Mouse (Mus musculus) cerebellum, adult 2 months (tissue): Measurements from ENCODE around the gene Nrxn2. TPM values are rescaled to one million over a fixed set of nuclear protein-coding genes. Genes with fewer than 3 reads are reported as not detected.

Experiments
- DNase-seq, 2 experiments: peaks; one replicate each; pipeline ENCODE4 v3.0.0; 2021
- H3K27ac ChIP-seq: fragments of 200-500 bp; 2 replicates; pipeline ENCODE4 v1.5.1; 2012; ENCODE audit warnings: low read length, control low read depth, inconsistent platforms; ENCODE audit not compliant: insufficient read depth
- H3K27me3 ChIP-seq: fragments of 200-500 bp; 2 replicates; pipeline ENCODE4 v1.6.1; 2012; ENCODE audit warnings: inconsistent platforms, mild to moderate bottlenecking, low read length, moderate library complexity; ENCODE audit not compliant: control insufficient read depth, insufficient read depth
- H3K4me1 ChIP-seq: fragments of 200-500 bp; 2 replicates; pipeline ENCODE4 v1.6.1; 2011; ENCODE audit warnings: low read length; ENCODE audit not compliant: control insufficient read depth, insufficient read depth
- H3K4me3 ChIP-seq: fragments of 200-500 bp; replicated peaks from 2 replicates; pipeline ENCODE3; 2011; ENCODE audit warnings: mild to moderate bottlenecking, low read depth, low read length, control low read depth; ENCODE audit not compliant: insufficient read depth
- CTCF ChIP-seq: fragments of 200-500 bp; IDR thresholded peaks from 2 replicates; pipeline ENCODE4 v1.5.1; 2011; ENCODE audit warnings: low read depth, mild to moderate bottlenecking, control low read depth, low read length, moderate library complexity, borderline replicate concordance; ENCODE audit not compliant: insufficient read depth
- POLR2A ChIP-seq: fragments of 200-500 bp; IDR thresholded peaks from 2 replicates; pipeline ENCODE4 v1.6.1; 2011; ENCODE audit warnings: low read length, control low read depth, borderline replicate concordance; ENCODE audit not compliant: insufficient read depth
- WGBS: fragments of 180-500 bp; shearing (Covaris S2); methylation state at CpG from one replicate; pipeline ENCODE4 v1.1.7; 2018; 5-methylcytosine and 5-hydroxymethylcytosine counted together
- polyA plus RNA-seq: library from polyadenylated mRNA; depleted of rRNA; stranded (reverse); fragments of >200 nt; gene quantifications from 2 replicates; pipeline ENCODE4 v1.2.3, GENCODE M21; 2012

The Nrxn2 gene
- polyA plus RNA-seq, 1 experiment = 420 TPM

DNA sequence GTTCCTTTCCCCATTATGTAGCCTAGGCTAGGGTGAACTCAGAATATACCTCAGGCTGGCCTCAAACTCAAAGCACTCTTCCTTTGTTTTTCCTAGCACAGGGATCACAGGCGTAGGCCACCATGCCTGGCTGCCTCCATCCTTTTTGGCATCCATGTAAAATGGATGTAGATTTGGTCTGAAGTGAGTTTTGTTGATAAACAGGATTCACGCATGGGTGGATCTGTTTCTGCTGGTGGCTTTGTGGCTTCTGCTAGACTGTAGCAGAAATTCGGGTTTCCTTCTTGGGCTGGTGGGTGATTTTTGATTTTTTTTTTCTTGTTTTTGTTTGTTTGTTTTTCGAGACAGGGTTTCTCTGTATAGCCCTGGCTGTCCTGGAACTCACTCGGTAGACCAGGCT is 8.6 kb upstream of the Nrxn2 start:
- WGBS = 88% methylated on average over 5 of the region's 5 CpGs
- DNase-seq = no peak
- Histone ChIP-seq H3K4me1 (peaks cover 10% of the 10 kb centered on the region; the same call in 1 of the 2 replicates), H3K27ac (no peak overlapping the region), H3K27me3 (no peaks in the 10 kb centered on the region), H3K4me3 (no peak overlapping the region)
- no peak for TF ChIP-seq CTCF
- no peak for TF ChIP-seq POLR2A

GRCm38 (mm10) chr19:6412798-6413197 is 5.7 kb upstream of the Nrxn2 start:
- no peak overlapping the region for H3K27ac ChIP-seq
- WGBS = 67% methylated on average over 14 of the region's 14 CpGs
- H3K4me1 ChIP-seq = peaks cover 13% of the 10 kb centered on the region; the same call in 1 of the 2 replicates
- TF ChIP-seq POLR2A = no peak
- no peak for TF ChIP-seq CTCF
- H3K4me3 ChIP-seq = no peak overlapping the region
- DNase-seq = no peak
- no peaks in the 10 kb centered on the region for H3K27me3 ChIP-seq

GRCm38 (mm10) chr19:6415454-6415853 is 3.1 kb upstream of the Nrxn2 start:
- Histone ChIP-seq H3K27me3 (no peaks in the 10 kb centered on the region), H3K27ac (no peak overlapping the region), H3K4me3 (no peak overlapping the region), H3K4me1 (0 out of 2 replicates have a peak, but pooled peaks cover 3% of the 10 kb centered on the region)
- WGBS = 60% methylated on average over 6 of the region's 6 CpGs
- TF ChIP-seq CTCF = no peak
- TF ChIP-seq POLR2A = no peak
- no peak for DNase-seq

DNA sequence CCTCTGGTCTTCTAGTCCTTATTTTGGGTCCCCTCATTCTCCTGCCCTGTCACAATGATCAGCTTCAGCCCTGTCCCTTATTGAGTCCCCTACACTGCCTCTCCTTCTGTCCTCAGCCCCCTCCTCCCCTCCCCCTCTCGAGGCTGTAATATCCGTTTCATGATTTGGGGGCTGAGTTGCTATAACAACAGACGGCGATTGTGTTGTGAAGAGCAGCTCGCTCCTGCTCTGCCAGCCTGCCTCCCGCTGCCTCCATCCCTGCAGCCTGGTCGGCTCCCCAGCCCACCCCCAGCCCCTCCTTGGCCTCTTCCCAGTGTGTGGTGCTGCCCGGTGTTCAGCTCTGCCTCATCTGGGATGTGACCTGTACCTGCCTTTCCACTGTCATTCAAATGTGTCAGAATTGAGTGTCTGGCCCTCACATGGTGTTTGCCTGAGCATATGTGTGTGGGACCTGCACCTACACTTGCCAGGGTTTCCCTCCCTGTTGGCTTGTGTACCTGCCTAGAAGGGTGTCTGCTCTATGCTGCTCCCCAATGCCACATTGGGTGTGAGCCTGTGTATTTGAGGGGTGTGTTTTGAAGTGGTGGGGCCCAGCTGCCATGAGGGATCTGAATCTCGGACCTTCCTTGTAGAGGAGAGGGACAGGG is 2.3 kb upstream of the Nrxn2 start:
- DNase-seq = no peak
- no peak overlapping the region for H3K27ac ChIP-seq
- H3K27me3 ChIP-seq = no peaks in the 10 kb centered on the region
- TF ChIP-seq POLR2A (no peak), CTCF (no peak)
- peaks cover 8% of the 10 kb centered on the region for H3K4me1 ChIP-seq
- 36% methylated on average over 9 of the region's 9 CpGs for WGBS
- no peak overlapping the region for H3K4me3 ChIP-seq

- H3K27me3 ChIP-seq = no peaks in the 10 kb centered on the region
- 67% methylated on average over 12 of the region's 12 CpGs for WGBS
- no peak overlapping the region for H3K27ac ChIP-seq
- no peak overlapping the region for H3K4me3 ChIP-seq
- H3K4me1 ChIP-seq = peaks cover 16% of the 10 kb centered on the region
- TF ChIP-seq CTCF (no peak), POLR2A (no peak)
- DNase-seq = no peak
These were observed 1.4 kb upstream of the Nrxn2 start for GRCm38 (mm10) chr19:6416894-6417761.

- TF ChIP-seq POLR2A = no peak
- no peak for TF ChIP-seq CTCF
- 2% methylated on average over 18 of the region's 23 CpGs for WGBS
- Histone ChIP-seq H3K4me1 (peaks cover 34% of the 10 kb centered on the region), H3K4me3 (peak overlapping the region; percentile 74), H3K27ac (peak overlapping the region; percentile 6), H3K27me3 (no peaks in the 10 kb centered on the region)
- DNase-seq = peak; percentile 47
These were observed 607 bp downstream of the Nrxn2 start for GRCm38 (mm10) chr19:6418984-6419692.

DNA sequence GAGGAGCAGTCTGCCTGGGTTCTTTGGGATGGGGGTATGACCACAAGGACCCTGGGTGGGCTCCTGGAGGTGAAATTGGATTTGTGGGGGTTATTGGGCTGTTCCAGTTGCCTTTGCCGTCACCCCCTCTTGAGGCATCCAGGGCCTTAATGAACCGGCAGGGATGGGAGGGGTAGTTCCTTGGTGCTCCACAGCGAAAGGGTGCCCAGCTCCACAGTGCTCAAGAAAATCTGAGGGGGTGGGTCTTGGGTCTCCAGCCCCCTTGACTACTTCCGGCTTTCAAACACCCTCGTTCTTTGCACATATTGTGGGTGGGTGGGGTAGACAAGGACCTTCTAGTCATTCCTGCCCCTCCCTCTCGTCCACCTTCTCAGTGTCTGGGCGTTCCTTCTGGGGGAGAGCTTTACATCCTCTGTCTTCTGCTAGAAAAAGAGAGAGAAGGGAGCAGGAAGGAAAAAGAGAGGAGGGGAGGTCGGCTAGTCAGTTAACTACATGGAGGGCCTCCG is 1.3 kb downstream of the Nrxn2 start:
- Histone ChIP-seq H3K27me3 (no peaks in the 10 kb centered on the region), H3K4me1 (peaks cover 40% of the 10 kb centered on the region), H3K27ac (peak overlapping the region; percentile 6), H3K4me3 (peak overlapping the region; percentile 74)
- TF ChIP-seq POLR2A (no peak), CTCF (no peak)
- WGBS = 7% methylated on average over 9 of the region's 9 CpGs
- DNase-seq = peak in 1 of 2 experiments; percentile 32
